Mouse (Mus musculus) small intestine, adult 2 months (tissue): ENCODE results near the gene Hnf4a.

Experiments
- CTCF ChIP-seq: fragments of 200-500 bp; IDR thresholded peaks from 2 replicates; pipeline ENCODE4 v1.5.1; 2012; ENCODE audit warnings: low read depth, mild to moderate bottlenecking, control low read depth, inconsistent platforms, low read length, moderate library complexity, mixed read lengths; ENCODE audit not compliant: insufficient replicate concordance, insufficient read length; ENCODE audit errors: extremely low read depth
- POLR2A ChIP-seq: fragments of 200-500 bp; IDR thresholded peaks from 2 replicates; pipeline ENCODE4 v1.6.1; 2012; ENCODE audit warnings: low read depth, mild to moderate bottlenecking, control low read depth, inconsistent platforms, low read length, moderate library complexity

DNA sequence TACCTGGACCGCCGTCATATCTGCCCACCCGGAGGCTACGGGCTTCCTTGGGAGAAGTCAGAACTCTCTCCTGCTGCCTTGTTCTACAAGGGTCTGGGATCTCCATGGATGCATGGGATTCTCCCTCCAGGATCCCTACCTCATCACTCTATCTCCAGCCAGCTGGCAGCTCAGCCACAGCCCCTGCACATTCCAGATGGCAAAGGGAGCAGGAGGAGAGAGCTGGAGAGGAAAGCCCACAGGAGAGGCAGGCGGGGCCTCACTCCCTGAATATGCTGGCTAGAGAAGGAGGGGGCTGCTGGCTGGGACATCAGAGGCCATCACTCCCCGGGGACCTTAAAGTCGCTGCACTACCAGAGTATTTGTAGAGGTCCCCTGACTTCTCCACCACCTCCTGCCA is 15.3 kb upstream of the Hnf4a start:
- TF ChIP-seq CTCF (no peak), POLR2A (no peak)
